Mouse (Mus musculus): Measurements from ENCODE around the gene Dedd2.
A peak's percentile ranks its signal among the peaks of the same experiment; 100 is the strongest.

Gene Dedd2

DNA sequence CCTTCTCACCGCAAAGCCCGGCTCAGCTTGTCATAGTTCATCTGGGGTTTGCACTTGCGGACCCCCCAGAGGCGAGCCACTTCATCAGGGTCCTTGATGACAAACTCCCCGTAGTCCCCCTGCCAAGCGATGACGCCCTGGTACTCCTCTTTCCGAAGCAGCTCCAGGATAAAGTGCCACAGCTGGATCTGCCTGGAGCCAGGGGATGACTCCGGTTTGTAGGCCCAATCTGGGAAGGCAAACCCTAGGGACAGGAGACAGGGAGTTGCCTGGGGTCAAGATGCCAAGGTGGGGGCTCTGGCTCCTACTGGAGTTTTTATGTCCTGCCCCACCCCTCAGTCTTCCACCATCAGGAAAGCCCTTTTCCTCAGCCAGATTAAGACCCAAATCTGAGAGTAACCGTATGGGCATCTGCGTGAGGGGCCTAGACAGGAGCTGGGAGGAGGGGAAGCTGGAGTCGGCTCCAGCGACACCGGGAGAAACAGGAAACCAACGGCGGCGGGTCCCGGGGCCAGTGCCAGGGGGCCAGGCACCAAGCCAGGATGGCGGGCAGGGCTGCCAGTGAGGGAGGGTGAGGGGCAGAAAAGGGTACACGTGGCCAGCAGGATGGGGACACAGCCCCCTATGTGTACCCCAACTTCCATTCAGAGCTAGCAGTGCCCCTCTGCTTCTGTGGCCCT, 25.8 kb upstream of the Dedd2 start:
- DNase-seq (ENCODE audit: low spot score in 2 of 2): no peak

DNA sequence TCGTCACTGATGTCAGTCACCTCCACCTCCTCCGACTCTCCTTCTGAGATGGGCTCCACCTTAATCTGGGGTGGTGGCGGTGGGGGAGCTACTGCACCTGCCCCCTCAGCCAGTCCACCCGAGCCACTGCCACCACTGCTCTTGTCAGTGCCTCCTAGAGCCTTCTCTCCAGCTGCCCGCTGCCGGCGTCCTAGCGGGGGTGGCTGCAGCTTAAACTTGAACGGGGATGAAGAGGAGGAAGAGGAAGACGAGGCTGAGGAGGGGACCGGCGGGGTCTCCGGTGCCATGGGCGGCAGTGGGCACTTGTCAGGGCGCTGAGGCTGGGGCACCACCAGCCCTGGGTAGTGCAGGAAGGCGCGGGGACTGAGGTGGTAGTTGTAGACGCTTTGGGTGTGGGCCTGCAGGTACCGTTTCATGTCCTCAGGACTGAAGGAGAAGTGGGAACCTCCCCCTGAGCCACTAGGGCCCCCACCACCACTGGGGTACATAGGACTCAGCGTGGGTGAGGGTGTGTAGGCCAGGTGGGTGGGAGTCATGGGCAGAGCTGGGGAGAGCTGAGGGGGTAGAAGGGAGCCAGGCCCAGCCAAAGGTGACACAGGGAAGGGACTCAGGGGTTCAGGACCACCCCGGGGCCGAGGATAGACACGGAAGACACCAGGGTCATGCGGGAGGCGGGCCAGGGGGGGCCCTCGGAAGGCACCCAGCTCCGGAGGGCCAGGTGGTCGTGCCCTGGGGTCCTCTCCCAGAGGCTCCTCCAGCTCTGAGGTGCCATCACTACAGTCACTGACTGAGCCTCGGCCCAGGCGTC, 24.4 kb upstream of the Dedd2 start:
- no peak for DNase-seq (ENCODE audit: low spot score in 2 of 2)

DNA sequence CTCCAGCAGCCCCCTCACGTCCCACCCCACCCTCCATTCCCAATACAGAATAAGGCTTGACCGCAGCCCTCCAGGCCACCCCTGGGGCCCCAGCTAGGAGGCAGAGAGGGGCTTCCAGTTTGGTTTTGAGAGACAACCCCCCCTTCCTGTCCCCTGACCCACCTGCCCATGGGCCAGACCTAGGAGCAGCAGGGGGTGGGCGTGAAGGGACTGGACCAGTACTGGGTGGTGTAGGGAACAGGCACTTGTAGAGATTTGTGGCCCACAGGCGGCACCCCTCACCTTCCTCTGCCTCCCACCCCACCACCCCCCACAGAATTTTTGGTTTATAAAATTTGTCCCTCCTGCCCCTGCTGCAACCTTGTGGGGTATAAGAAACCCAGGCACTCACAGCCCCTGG, 22.9 kb upstream of the Dedd2 start:
- no peak for DNase-seq (ENCODE audit: low spot score in 2 of 2)

DNA sequence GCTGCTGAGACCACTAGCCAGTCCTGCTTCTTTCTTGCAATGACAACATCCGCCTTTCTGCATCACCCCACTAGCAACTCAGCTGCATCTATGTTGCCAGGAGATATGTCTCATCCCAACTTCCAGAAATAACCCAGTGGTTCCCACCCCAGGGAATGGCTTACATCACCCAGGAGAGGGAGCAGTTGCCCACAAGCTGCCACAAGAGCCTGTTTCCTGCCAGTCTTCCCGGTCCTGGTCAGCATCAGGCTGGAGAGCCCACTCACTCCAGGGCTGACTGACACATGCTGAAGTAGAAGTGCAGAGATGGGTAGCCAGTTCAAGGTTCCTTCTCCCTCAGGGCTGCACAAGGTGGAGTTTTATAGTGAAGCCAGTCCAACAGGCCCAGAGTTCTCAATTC, 20.6 kb upstream of the Dedd2 start:
- DNase-seq (ENCODE audit: low spot score in 2 of 2): no peak

DNA sequence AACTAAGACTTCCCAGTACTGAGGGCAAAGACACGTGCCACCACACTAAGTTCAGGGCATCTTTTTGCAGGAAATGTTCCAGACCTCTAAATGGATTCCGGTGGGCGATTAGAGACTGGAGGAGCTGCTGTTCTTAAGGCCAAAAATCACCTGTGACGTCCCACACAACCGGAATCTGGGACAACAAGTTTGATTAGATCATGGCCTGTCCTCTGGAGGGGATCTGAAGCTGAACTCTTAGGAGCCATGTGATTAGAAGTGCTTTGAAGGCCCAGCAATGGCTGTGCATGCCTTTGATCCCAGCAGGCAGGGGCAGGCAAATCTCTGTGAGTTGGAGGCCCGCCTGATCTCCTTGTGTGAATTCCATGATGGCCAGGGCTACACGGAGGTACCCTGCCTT, 20.2 kb upstream of the Dedd2 start:
- DNase-seq (ENCODE audit: low spot score in 2 of 2): no peak

DNA sequence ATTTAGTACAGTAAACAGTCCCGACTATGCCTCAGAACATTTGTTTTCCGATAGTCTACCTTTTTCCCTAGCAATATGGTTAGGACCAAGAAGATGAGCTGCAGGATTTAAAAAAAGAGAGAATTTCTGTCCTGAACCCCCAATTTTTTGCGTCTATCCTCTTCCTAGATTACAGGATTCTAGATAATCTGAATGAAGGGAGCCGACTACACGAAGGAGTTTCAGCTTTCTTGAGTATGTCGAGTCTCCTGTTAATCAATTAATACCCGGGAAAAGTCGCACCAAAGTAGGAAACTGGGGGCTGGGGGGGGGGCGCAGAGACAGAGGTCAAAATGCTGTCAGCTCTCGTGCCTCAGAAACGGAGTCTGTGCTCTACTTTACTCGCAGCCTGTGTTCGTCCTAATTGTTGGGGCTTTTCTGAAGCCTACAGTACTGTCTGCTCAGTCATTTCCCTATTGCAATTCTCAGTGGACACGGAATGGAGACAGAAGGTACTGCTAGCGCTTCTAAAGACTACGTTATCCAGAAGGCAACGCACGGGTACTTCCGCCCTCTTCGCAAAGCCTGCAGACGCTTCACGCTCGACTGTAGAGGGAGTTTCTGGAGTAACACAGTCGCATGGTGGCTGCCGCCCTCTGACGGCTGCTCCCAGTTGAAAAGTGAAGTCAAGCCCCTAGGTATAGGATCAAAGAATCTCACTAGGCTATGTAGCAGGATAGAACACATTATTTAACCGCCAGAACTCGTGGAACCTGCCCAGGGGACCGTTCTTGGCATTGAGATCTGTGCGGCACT, 18.6 kb upstream of the Dedd2 start:
- peak; percentile 47 to 83 for DNase-seq (ENCODE audit: low spot score in 2 of 2)

DNA sequence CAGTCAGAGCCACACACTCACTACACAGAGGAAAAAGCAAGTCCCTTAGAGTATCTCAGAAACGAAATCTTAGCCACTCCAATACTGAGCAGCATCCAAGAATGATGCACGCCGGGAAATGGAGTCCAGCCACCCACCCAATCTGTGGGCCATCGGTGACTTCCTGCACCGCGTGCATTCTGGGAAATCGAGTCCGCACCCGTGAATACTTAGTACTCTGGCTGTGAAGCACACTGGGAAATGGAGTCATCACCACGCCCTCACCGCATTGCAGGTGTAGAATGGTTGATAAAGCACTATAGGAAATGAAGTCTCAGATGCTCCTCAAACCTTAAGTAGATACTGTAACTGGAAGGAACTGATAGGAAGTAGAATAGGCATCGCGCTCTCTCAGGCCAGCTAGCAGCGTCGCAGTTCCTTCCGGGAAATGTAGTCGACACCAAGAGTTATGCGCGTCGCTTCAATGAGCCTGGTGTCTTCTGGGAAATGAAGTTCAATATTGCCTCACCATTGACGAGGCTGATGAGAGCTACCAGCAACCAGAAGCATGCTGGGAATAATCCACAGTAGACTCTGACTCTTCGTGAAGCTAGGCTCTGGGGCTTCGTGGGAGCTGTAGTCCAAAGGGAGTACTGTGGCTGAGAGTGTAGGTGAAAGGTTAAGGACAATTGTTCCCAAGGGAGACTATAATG, 17.7 kb upstream of the Dedd2 start:
- peak; percentile 81 to 92 for DNase-seq (ENCODE audit: low spot score in 2 of 2)

DNA sequence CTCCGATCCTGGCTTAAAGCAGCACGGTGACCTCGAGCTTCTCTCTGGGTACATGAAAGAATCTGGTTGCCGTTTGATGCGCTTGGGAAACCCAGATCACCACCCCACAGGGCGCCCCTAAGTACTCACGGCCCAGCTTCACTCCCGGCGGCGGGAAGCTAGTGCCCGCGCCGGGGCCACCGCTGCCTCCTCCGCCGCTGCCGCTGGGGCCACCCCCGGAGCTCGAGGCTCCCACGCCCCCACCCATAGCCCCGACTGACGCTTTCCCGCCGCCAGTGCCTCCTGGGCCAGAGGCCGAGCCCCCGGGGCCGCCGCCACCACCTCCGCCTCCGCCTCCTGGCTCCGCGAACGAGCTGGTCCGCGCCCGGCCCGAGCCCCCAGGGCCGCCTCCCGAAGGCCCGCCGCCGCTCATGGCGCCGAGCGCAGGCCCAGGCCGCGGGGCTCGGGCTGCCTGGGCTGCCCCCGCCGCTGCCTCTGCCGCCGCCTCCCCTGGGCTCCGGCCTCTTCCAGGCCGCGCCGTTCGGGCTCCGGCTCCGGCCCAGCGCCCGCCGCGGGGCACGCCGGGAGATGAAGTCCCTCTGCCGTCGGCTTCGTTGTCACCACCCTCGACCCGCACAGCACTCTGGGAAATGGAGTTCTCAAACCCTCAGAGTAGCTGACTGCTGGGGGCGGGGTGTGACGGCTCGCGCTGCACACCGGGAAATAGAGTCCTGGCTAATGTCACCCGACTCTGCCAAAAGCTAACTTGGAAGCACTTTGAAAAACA, 17.0 kb upstream of the Dedd2 start, which contains the start of gene Gsk3a:
Gsk3a (minus strand) TSS at position 603 of the 766 bp plus-strand sequence.
- DNase-seq (ENCODE audit: low spot score in 2 of 2): peak; percentile 95 to 97

DNA sequence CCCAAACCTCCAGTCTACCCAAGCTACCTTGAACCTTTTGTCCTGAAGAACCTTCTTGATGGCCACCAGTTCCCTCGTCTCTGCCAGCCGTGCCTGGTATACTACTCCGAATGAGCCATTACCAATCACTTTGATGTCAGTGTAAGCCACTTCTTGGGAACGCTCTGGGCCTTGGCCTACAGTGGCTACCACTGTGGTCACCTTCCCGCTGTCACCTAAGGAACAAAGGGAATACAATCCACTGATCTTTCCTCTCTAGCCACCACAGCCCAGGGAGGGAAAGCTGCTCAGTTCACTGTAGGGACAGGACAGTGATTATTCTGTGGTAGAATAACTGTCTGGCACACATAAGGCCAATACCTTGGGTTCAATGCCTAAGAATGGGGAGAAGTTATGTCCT, 15.1 kb upstream of the Dedd2 start:
- DNase-seq (ENCODE audit: low spot score in 2 of 2): no peak

DNA sequence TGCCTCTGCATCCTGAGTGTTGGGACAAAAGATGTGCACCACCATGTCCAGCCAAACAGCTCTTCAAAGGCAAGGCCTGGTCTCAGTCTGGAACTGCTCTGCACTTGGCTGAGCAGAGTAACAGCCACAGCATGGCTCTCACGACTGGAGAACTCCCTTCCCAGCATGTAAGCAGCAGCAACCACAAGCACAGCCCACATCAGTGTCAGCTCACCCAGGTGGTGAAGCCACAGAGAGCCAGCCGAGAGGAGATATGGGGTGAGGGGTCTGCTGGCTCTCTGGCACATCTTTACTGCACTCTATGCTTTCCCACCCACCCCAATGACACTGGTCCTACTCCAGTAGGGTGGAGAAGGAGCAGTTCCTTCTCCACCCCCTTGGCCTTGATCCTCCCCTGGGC, 12.6 kb upstream of the Dedd2 start:
- DNase-seq (ENCODE audit: low spot score in 2 of 2): no peak

DNA sequence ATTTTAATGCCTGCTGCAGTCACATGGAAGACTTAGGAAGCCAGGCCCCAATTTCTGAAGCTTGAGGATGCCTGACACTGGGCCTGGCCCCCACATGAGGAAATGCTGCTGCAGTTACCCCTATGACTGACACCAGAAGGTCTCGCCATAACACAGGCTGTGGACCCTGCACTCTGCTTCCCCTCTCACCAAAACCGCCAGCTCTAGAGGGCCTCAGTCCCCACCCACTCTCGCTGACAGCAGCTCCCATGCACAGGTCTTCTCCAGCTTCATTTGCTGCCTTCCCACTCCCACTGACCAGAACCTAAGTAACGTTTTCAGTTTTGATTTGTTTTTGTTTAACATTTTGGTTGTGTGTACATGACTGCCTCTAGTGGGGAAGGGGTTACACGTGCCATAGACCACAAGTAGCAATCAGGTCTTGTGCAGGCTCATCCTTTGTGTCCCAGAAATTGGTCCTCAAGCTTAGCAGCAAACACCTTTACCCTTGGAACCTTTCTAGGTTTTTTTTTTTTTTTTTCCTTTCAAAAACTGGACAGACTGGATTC, 11.8 kb upstream of the Dedd2 start:
- no peak for DNase-seq (ENCODE audit: low spot score in 2 of 2)

DNA sequence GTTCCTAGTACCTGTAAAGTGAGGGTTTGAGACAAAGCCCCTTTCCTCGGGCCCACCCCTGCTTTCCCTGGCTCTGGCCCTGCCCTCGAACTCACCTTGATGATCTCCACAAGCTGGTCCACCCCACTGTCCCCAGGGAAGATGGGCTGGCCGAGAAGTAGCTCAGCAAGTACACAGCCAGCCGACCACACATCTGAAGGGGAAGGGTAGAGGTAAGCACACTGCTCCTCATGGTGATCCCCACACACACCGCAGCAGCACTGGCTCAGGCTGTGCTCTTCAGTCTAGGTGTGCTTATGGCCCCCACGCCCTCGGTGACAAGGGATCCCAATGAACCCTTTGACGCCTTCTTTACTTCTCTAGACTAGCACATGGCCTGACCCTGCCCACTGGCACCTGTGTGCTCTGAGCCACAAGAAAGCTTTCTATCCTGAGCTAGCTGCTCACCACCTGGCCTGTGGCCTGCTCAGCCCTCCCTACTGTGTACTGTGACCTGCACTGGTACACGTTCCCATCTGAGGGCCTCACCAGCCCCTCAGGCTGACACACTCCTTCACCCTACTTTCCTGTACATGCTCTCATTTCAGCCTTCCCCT, 10.4 kb upstream of the Dedd2 start:
- no peak for DNase-seq (ENCODE audit: low spot score in 2 of 2)

DNA sequence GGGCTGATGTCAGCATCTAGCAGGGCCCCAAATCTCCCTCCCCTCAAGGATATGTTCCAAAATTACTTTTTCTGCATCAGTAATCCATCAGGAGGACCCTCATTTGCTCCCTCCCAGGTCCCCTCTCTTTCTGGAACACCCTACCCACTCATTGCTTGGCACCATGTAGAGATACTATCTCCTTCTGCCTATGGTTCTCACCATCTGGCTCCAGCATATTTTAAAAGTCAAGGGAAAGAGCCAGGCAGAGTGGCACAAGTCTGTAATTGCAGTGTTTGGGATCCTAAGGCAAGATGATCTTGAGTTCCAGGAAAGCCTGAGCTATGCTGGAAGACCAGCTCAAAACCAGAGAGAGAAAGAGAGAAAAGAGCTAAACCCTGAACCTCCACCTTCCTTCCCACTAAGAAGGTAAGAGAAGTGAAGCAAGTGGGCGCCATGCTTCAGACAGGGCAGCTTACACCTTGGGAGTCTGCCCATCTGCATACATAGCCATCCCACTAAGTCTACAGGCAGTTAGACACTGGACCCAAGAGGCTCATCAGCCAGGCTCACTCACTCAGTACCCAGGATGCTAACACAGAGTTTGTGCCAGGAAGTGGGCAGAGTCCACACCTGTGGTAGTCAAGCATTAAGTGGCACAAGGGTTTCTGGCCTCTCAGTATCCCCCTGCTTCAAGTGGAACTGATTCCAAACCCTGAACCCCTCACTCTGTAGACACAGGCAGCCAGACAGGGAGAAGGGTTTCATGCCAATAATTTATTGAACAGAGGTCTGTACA, 7.3 kb upstream of the Dedd2 start:
- no peak for DNase-seq (ENCODE audit: low spot score in 2 of 2)

DNA sequence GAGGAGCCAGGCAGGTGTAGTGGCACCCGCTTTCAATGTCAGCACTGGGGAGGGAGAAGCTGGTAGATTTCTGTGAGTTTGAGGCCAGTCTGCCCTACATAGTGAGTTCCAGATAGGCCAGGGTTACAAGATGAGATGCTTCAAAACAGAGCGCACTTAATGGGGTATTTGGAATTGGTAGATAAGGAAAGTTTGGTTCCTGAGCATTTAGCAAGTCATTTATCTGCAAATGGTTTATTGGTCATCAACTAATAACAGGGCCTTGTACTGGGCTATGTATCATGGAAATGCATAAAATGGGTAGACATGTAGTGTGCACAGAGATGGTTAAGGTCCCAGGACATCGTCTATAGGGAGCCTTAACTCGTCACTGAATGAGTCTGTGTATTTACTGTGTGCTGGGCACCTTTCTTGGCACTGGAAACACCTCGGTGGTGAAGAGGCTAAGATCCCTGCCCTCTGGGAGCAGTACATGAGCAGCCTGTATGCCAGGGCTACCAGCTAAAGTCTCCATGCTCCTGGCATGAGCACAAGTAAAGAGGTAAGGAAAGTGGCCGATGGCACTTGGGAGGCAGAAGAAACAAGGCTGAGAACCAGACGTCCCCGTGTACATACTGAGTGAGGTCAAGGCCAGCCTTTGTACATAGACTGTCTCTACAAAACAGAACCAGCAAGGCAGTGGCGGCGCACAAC, 2.0 kb upstream of the Dedd2 start:
- DNase-seq (ENCODE audit: low spot score in 2 of 2): no peak

DNA sequence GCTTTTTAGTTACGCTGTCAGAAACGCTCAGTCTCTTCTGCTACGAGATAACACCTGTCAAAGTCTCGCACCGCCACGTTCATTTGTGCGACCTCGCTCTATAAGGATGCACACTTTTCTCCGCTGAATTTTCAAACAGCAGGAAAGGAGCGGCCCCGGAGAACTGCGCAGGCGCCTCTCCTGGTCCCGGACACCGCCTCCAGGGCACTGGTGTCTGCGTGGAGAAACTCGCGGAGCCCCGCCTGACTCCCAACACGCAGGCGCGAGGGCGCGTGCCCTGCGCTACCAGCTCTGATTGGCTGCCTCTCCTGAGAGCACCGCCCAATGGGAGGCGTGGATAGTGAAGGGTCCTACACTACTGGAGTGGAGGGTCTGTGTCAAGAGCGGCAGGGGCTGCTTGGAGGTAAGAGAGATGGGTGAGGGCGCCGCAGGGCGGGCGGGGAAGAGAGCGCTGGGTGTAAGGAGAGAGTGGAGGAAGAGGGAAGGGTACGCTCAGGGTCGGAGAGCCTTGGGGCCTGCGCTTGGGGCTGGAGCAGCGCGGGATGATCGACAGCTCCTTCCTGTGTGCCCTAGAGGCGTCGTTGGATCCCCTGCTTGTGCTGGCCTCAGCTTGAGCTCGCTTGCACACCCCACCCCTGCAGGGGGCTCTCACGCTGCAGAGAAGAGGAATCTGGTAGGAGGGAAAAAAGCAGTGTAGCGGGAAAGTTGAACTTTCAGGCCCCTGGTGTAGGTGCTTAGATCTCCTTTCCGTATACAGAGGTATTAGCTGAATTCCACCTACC, 878 bp upstream of the Dedd2 start, which contains the start of gene Zfp526:
Zfp526 (plus strand) TSS at position 324 of the 782 bp plus-strand sequence.
- peak; percentile 94 to 98 for DNase-seq (ENCODE audit: low spot score in 2 of 2)

DNA sequence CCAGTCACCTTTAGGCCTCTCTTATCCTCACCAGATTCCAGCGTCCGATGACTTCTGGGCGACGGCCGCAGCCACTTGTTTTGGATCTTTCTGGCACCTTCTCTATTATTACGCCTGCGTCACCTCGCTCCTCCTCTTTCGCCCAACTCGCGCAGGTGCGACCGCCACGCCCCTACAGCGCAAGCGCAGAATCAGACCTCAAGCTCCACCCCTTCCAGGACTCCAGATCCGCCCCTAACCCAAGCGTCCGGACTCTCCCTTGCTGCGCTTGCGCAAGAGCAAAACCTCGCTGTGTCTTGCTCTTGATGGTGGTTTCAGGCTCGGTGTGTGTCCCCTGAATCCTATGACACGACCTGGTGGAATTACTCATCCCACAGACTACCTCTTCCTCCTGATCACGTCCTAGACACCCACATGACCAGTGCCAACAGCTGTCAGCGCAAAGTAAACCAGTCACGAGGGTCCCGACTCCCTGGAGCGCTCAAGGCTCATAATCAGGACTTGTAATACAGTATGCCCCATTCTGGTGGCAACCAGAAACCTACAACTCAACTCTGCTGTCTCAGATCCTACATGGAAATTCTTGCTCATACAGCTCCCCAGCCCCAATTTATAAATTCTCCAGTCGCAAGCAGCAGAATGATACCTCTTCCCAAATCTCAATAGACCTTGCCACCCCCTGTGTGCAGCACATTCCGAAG, 509 bp downstream of the Dedd2 start:
- peak; percentile 91 to 95 for DNase-seq (ENCODE audit: low spot score in 2 of 2)

DNA sequence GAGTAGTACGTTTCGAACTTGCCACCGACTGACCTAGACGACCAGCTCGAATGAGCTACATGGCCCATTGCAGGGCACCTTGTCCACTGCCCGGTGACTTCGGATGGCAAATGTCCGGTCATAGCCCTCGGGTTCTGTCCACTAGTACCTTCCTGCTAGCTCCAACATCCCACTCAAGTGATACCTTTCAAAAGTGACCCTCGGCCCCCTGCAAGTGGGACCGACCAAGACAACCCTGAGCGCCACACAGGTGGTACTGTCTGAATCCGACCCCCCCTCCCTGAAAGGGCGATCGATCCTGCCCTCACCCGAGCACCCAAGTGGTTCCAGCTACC, 1.0 kb downstream of the Dedd2 start:
- DNase-seq (ENCODE audit: low spot score in 2 of 2): no peak
